Mouse (Mus musculus) adrenal gland, adult 18-20 months (tissue): ENCODE measurements around the gene Serpinf2. TPM values are rescaled to one million over a fixed set of nuclear protein-coding genes. Genes with fewer than 3 reads are reported as not detected.
A peak's percentile ranks its signal among the peaks of the same experiment; 100 is the strongest.

Source experiments
- DNase-seq, 2 experiments: peaks; one replicate each; pipeline ENCODE4 v3.0.0; 2021 to 2022; ENCODE audit warnings: low spot score in 2 of 2
- long read RNA-seq, 2 experiments: library from polyadenylated mRNA; stranded (forward); transcript quantifications; one replicate each; pipeline ENCODE4 v2.0.0; 2021
- total RNA-seq, 2 experiments: library from RNA; stranded (reverse); gene quantifications; 1 replicate in 1 of 2; 2 replicates in 1 of 2; pipeline ENCODE4 v1.2.3; 2021

The Serpinf2 gene
- not detected for total RNA-seq
- long read RNA-seq, experiment 1 = 0 reads
- long read RNA-seq, experiment 2 = 0 reads

- DNase-seq = no peak
Measured at GRCm38 (mm10) chr11:75439363-75439762, at the start of gene Serpinf2. Gene Serpinf2 (minus strand): TSS chr11:75439591.

- no peak for DNase-seq
Measured at GRCm38 (mm10) chr11:75487496-75487895, 48.1 kb upstream of the Serpinf2 start.

- DNase-seq = peak; percentile 93 to 94
Measured at GRCm38 (mm10) chr11:75486601-75487285, 47.4 kb upstream of the Serpinf2 start, which contains the start of gene Prpf8. Gene Prpf8 (plus strand): TSS chr11:75486816.

- no peak for DNase-seq
Measured at GRCm38 (mm10) chr11:75486192-75486591, 46.8 kb upstream of the Serpinf2 start.

- no peak for DNase-seq
Measured at GRCm38 (mm10) chr11:75473376-75473775, 34.0 kb upstream of the Serpinf2 start.

GRCm38 (mm10) chr11:75472469-75473081 is 33.2 kb upstream of the Serpinf2 start:
- no peak for DNase-seq

- DNase-seq = no peak
Measured at GRCm38 (mm10) chr11:75470675-75471074, 31.3 kb upstream of the Serpinf2 start.

- no peak for DNase-seq
Measured at GRCm38 (mm10) chr11:75469261-75469660, 29.9 kb upstream of the Serpinf2 start.

- DNase-seq = no peak
Measured at GRCm38 (mm10) chr11:75468410-75468809, 29.0 kb upstream of the Serpinf2 start.

- DNase-seq = peak; percentile 54 to 60
Measured at GRCm38 (mm10) chr11:75467512-75468215, 28.3 kb upstream of the Serpinf2 start.

- no peak for DNase-seq
Measured at GRCm38 (mm10) chr11:75466731-75467505, 27.5 kb upstream of the Serpinf2 start.

GRCm38 (mm10) chr11:75465051-75465450 is 25.7 kb upstream of the Serpinf2 start:
- no peak for DNase-seq

GRCm38 (mm10) chr11:75464417-75464816 is 25.0 kb upstream of the Serpinf2 start:
- no peak for DNase-seq

- DNase-seq = no peak
Measured at GRCm38 (mm10) chr11:75463624-75464023, 24.2 kb upstream of the Serpinf2 start.

- peak; percentile 91 for DNase-seq
Measured at GRCm38 (mm10) chr11:75462865-75463336, 23.5 kb upstream of the Serpinf2 start.

- DNase-seq = peak; percentile 78 to 80
Measured at GRCm38 (mm10) chr11:75462253-75462783, 22.9 kb upstream of the Serpinf2 start.

GRCm38 (mm10) chr11:75461743-75462252 is 22.4 kb upstream of the Serpinf2 start:
- DNase-seq = no peak

GRCm38 (mm10) chr11:75460844-75461742 is 21.7 kb upstream of the Serpinf2 start, which contains the start of gene Tlcd2:
Gene Tlcd2 (plus strand): TSS chr11:75461715.
- peak; percentile 94 to 95 for DNase-seq

- peak; percentile 79 to 82 for DNase-seq
Measured at GRCm38 (mm10) chr11:75460103-75460843, 20.9 kb upstream of the Serpinf2 start.
